Mouse (Mus musculus): ENCODE data around the gene Fbxo3. TPM values are rescaled to one million over a fixed set of nuclear protein-coding genes. Genes with fewer than 3 reads are reported as not detected.
"Not testable (repeated sequence)": the region's sequence is repeated elsewhere in the genome, so short reads cannot be mapped to it uniquely, and the experiment has no call there.

Fbxo3 gene
- total and polyA plus RNA-seq, 3 experiments: 23.2 to 57.1 (median 46.8) TPM

DNA sequence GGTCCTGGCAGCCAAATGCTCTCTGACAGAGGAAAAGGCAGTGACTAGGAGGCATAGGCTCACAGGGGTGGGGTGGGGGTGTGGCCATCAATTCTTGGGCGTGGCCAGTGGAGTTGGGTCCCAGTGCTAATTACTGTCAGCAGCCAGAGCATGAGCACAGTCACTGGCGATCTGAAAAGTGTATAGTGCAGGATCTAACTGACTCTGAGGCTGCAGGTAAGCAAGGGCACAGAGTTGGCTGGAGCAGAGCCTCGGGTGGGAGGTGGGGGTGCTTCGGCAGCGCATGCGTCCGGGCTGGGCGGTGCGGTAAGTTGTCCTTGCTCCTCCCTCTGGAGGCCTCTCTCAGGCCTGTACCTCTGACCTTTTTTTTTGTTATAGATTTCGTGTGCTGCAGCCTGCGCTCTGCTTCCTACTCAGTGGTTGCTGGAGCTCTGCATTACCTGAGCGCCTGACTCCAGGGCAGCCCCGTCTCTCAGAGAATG lies 42.2 kb downstream of the Fbxo3 start, which contains the start of gene Cd59b:
Gene Cd59b, plus strand, starts transcription at position 146 of the 482 bp plus-strand sequence.
- Histone ChIP-seq H3K27me3 (ENCODE audit: control insufficient read depth, insufficient read depth, low read length) (no peaks in the 10 kb centered on the region), H3K9ac (ENCODE audit: low read depth, low read length) (peak within 1 kb of the TSS; percentile 36; the same call in 1 of the 2 replicates), H3K27ac (no peak within 1 kb of the TSS), H3K4me3 (no peak within 1 kb of the TSS; the same call in 1 of the 2 replicates), H3K36me3 (ENCODE audit: control insufficient read depth, insufficient read depth, low read length) (no peaks in the 10 kb centered on the region), H3K79me2 (replicated peaks; ENCODE audit: control insufficient read depth, insufficient read depth, low read length) (no peaks in the 10 kb centered on the region), H3K4me1 (ENCODE audit: control insufficient read depth, insufficient read depth, low read length) (peaks cover 1% of the 10 kb centered on the region; the same call in 1 of the 2 replicates)
- peak; percentile 57 to 62 for DNase-seq
- TF ChIP-seq CTCF (IDR thresholded peaks at IDR 0.05): no peak
- no peak for TF ChIP-seq EP300 (IDR thresholded peaks at IDR 0.05; ENCODE audit: insufficient read depth, low read depth, low read length)
- TF ChIP-seq POLR2A (IDR thresholded peaks at IDR 0.05; ENCODE audit: insufficient read depth, low read depth, low read length): no peak
- intact Hi-C loops (cut with DNase I): no loop called here
- WGBS: 9% methylated on average over 13 of the region's 13 CpGs

DNA sequence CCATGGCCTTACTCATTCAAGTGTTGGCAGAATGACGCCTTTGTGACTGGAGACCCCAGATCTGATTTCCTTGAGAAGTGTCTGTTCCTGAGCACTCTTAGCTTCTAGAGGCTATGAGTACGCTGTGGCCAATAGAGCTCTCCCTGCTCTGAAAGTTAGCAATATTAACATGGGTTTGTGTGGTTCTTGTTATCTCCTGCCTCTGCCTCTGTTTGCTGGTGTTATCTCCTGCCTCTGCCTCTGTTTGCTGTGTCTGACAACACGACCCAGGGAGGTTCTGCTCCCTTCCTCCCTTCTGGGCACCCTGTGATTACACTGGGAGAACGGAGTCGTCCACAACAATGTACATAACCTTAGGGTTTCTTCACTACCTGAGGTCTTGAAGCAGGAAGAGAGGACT lies 50.8 kb downstream of the Fbxo3 start:
- H3K36me3 ChIP-seq (ENCODE audit: control insufficient read depth, insufficient read depth, low read length); H3K4me1 ChIP-seq (ENCODE audit: control insufficient read depth, insufficient read depth, low read length); DNase-seq; intact Hi-C loops (cut with DNase I); H3K27me3 ChIP-seq (ENCODE audit: control insufficient read depth, insufficient read depth, low read length); H3K9ac ChIP-seq (ENCODE audit: low read depth, low read length); H3K27ac ChIP-seq; H3K4me3 ChIP-seq; H3K79me2 ChIP-seq (replicated peaks; ENCODE audit: control insufficient read depth, insufficient read depth, low read length): not testable (repeated sequence)
- 59% methylated on average over 5 of the region's 5 CpGs for WGBS

DNA sequence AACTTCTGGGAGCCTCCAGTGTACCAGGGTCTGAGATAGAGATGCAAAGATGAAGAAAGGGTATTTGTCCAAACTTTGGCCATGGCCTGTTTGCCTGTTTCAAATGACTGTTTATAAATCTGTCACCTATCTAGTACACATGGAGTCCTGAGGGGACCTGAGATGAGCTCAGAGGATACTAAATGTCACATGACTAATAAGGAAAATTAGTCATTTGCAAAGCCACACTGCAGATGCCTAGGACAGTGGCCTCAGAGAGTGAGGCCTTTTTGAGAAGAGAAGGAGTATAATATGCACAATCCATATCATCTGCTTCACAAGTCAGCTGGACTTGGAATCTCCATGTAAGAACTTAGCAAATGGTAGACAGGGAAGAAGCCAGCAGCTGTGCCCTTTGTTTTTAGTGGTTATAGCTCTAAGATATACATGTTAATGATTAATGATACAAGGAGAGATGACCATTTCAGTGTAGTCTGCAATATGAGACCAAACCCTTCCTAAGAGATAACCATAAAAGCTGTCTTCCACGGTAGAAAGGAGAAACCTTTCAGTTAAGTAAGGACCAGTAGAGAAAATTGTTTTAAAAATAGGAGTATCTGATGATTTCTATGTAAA lies 54.0 kb downstream of the Fbxo3 start:
- H3K79me2 ChIP-seq (replicated peaks; ENCODE audit: control insufficient read depth, insufficient read depth, low read length); H3K27ac ChIP-seq; DNase-seq; H3K36me3 ChIP-seq (ENCODE audit: control insufficient read depth, insufficient read depth, low read length); H3K27me3 ChIP-seq (ENCODE audit: control insufficient read depth, insufficient read depth, low read length); H3K4me3 ChIP-seq; H3K9ac ChIP-seq (ENCODE audit: low read depth, low read length); intact Hi-C loops (cut with DNase I); H3K4me1 ChIP-seq (ENCODE audit: control insufficient read depth, insufficient read depth, low read length): not testable (repeated sequence)
- no CpG with 5 or more reads among the region's 1 CpGs for WGBS

GRCm38 (mm10) chr2:104082474-104082873 lies 55.0 kb downstream of the Fbxo3 start:
- Histone ChIP-seq H3K79me2 (replicated peaks; ENCODE audit: control insufficient read depth, insufficient read depth, low read length) (no peaks in the 10 kb centered on the region), H3K36me3 (ENCODE audit: control insufficient read depth, insufficient read depth, low read length) (no peaks in the 10 kb centered on the region), H3K27ac (no peak overlapping the region), H3K9ac (ENCODE audit: low read depth, low read length) (no peak overlapping the region), H3K4me3 (no peak overlapping the region), H3K27me3 (ENCODE audit: control insufficient read depth, insufficient read depth, low read length) (no peaks in the 10 kb centered on the region), H3K4me1 (ENCODE audit: control insufficient read depth, insufficient read depth, low read length) (no peaks in the 10 kb centered on the region)
- TF ChIP-seq POLR2A (IDR thresholded peaks at IDR 0.05; ENCODE audit: insufficient read depth, low read depth, low read length) (no peak), EP300 (IDR thresholded peaks at IDR 0.05; ENCODE audit: insufficient read depth, low read depth, low read length) (no peak), CTCF (IDR thresholded peaks at IDR 0.05) (no peak)
- intact Hi-C loops (cut with DNase I): no loop called here
- no peak for DNase-seq

DNA sequence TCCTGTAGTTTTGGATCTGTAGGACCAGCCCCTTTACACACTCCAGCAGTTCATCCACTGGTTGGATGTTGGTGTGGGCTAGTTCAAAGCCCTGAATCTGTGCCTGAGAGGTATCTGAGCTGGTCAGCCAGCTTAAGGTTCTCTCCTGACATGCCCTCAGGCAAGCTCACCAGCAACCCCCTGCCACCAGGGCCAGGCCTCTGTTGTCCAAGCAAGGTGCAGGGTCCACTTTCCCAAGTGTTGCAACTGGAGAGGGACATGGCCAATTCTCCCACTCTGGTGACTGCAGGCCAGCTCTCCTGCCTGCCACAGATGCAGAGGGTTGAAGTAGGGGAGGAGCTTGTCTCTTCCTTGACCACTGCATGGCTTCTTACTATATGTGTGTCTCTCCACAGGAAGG lies 56.5 kb downstream of the Fbxo3 start:
- H3K36me3 ChIP-seq (ENCODE audit: control insufficient read depth, insufficient read depth, low read length); intact Hi-C loops (cut with DNase I); DNase-seq; H3K9ac ChIP-seq (ENCODE audit: low read depth, low read length); H3K4me1 ChIP-seq (ENCODE audit: control insufficient read depth, insufficient read depth, low read length); H3K79me2 ChIP-seq (replicated peaks; ENCODE audit: control insufficient read depth, insufficient read depth, low read length); H3K27ac ChIP-seq; H3K4me3 ChIP-seq; H3K27me3 ChIP-seq (ENCODE audit: control insufficient read depth, insufficient read depth, low read length): not testable (repeated sequence)

- DNase-seq; H3K9ac ChIP-seq (ENCODE audit: low read depth, low read length); H3K4me1 ChIP-seq (ENCODE audit: control insufficient read depth, insufficient read depth, low read length); H3K27ac ChIP-seq; intact Hi-C loops (cut with DNase I); H3K27me3 ChIP-seq (ENCODE audit: control insufficient read depth, insufficient read depth, low read length); H3K36me3 ChIP-seq (ENCODE audit: control insufficient read depth, insufficient read depth, low read length); H3K79me2 ChIP-seq (replicated peaks; ENCODE audit: control insufficient read depth, insufficient read depth, low read length); H3K4me3 ChIP-seq: not testable (repeated sequence)
- 71% methylated on average over 1 of the region's 1 CpGs for WGBS
These were observed 60.0 kb downstream of the Fbxo3 start for GRCm38 (mm10) chr2:104087562-104087961.

DNA sequence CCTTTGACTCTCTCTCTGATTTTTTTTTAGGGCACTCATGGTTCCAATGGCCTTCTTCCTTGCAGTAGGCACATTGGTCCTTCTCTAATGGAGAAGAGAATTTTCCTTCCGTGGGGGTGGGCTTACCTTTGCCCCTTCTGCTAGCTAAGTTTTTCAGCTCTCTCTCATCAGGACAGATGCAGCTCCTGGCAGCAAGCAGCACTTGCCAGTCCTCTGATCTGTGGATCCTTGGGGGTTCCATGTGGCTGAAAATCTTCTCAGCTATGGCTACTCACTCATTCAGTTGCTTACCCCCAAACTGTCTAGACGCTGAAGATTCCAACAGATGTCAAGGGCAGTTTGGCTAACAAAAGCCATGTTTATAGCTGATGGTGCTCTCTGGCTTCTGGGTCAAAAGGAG lies 65.8 kb downstream of the Fbxo3 start:
- intact Hi-C loops (cut with DNase I): loop anchor here (1.0 kb wide), 1 partner anchor 25 kb away; the partner anchor contains the start of gene Gm10799
- 78% methylated on average over 2 of the region's 2 CpGs for WGBS

More for the DNA sequence above, 65.8 kb downstream of the Fbxo3 start:
- DNase-seq: no peak
- no peak for TF ChIP-seq EP300 (IDR thresholded peaks at IDR 0.05; ENCODE audit: insufficient read depth, low read depth, low read length)
- no peak for TF ChIP-seq CTCF (IDR thresholded peaks at IDR 0.05)
- no peak for TF ChIP-seq POLR2A (IDR thresholded peaks at IDR 0.05; ENCODE audit: insufficient read depth, low read depth, low read length)
- no peaks in the 10 kb centered on the region; the same call in 1 of the 2 replicates for H3K36me3 ChIP-seq (ENCODE audit: control insufficient read depth, insufficient read depth, low read length)
- H3K27me3 ChIP-seq (ENCODE audit: control insufficient read depth, insufficient read depth, low read length): no peaks in the 10 kb centered on the region
- peaks cover 4% of the 10 kb centered on the region; the same call in 1 of the 2 replicates for H3K4me1 ChIP-seq (ENCODE audit: control insufficient read depth, insufficient read depth, low read length)
- no peak overlapping the region for H3K27ac ChIP-seq
- no peak overlapping the region for H3K4me3 ChIP-seq
- H3K79me2 ChIP-seq (replicated peaks; ENCODE audit: control insufficient read depth, insufficient read depth, low read length): no peaks in the 10 kb centered on the region
- H3K9ac ChIP-seq (ENCODE audit: low read depth, low read length): no peak overlapping the region

Measured in heart, adult 2 months (tissue).